Mouse (Mus musculus) left cerebral cortex, adult 11 months (tissue): Measurements from ENCODE around the gene Dgke.

Source experiments
- DNase-seq: peaks from one replicate; pipeline ENCODE4 v3.0.0; 2022; ENCODE audit warnings: low spot score

Gene Dgke

GRCm38 (mm10) chr11:89038496-89038895 is 28.2 kb downstream of the Dgke start:
- DNase-seq = no peak

- no peak for DNase-seq
These were observed 31.1 kb downstream of the Dgke start for GRCm38 (mm10) chr11:89035552-89035951.

DNA sequence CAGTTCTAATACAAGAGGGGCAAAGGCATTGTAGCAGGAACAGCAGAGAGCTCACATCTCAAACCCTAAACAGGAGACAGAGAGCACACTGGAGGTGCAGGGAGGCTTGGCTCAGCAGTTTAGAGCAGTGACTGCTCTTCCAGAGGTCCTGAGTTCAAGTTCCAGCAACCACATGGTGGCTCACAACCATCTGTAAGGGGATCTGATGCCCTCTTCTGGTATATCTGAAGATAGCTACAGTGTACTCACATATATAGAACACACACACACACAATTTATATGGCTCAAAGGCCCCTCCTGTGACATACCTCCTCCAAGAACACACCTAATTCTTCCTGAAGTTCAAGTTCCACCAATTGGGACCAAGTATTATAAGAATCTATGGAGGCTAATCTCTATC is 32.1 kb downstream of the Dgke start:
- DNase-seq = no peak

DNA sequence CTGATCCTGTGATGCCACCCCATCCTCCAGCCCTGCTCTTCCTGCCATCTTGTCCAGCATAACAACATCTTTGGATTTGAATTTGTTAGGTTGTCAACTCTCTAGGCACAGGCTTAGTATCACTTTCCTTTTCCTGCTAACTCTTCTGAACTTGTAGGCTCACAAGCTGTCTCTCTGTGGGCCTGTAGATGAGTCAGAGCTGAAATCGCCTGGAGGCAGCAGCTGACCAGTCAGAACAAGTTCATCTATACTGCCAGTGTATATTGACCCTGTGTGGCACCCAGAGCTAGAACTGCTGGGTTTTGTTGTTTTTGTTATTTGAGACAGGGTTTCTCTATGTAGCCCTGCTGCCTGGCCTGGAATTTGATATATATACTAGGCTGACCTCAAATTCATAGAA is 35.5 kb downstream of the Dgke start:
- no peak for DNase-seq

DNA sequence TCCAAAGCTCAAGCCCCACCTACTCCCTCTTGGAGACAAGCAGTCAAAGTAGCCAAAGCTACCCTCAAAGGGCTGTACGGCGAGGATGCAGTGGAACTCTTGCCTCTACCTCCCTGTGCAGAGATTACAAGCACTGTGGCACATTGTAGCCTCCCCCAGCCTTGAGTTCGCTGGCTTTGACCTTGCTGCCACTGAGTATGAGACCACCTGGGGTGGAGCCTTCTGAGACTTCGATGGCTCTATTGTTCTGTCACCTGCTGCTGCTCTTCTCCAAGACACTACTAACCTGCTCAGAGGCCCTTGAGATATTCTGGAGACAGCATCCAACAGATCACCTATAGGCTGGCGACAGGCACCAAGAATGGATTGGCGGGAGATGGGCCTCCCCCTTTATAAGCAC is 36.1 kb downstream of the Dgke start:
- no peak for DNase-seq

DNA sequence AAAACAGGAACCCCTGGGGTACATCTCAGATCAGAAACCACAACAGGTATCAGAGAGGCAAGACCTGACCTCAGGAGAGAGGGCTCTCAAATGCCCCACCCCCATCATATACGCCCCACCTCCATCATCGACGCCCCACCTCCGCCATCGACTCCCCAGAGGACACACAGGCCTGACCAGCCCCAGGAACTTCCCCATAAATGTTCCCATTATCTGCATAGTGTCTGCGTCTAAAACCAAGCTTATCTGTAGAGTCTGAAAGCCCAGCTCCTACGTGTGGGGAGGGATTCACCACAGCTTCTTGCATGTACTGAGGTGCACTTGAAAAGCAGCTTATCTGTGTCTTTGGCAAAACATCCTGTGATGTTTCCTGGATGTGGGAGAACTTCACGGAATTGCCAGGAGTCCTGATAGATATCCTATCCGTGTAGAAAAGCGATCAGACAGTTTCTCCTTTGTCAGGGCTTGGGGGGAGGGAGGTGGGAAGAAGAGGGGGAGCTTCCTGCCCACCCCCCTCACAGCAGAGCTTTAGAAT is 37.7 kb downstream of the Dgke start:
- no peak for DNase-seq

DNA sequence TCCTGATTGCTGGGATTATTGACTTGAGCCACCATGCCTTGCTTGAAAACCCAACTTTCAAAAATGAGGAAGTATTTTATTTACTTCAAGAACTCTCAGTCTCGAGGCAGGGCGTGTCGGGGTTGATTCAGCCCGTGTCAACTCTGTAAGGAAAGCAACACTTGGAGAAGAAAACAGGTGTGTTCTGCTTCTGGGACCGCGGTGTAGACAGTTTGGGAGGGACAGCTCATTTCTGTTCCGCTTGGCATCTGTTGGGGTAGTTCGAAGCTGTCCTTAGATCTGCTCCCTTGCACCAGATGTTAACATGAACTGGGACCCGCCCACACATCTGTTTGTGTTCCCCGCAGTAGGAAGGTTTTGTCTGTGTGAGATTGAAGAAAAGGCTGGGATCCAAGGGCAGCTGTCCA is 38.7 kb downstream of the Dgke start:
- no peak for DNase-seq

DNA sequence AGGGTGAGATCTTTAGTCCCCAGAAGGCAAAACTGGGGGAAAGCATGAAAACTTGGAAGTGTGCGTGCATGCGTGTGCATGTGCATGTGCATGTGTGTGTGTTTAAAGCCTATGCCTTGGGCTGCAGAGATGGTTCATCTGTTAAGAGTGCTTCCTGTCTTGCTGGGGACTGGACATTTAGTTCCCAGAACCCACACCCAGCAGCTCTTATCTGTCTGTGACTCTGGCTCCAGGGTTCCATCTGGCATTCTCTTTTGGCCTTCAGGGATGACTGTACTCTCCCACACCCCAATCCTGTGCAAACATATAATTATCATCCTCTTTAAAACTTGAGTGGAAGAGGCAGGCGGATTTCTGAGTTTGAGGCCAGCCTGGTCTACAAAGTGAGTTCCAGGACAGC is 40.5 kb downstream of the Dgke start:
- no peak for DNase-seq

DNA sequence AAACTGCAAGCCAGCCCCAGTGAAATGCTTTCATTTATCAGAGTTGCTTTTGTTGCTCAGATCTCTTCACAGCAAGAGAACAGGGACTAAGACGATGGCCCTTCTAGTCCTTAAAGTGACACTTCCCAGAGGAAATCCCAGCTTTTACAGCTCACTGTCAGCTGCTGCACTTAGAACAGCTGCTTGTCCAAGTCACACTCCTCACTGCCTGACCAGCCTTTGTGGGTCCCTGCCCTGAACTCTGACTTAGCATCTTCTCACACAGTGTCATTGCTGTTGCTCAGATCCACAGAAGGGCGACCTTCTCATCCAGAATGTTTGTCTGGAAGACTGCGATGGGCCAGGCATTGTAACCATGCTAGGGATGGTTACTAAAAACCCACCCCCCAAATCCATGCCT is 41.0 kb downstream of the Dgke start:
- DNase-seq = no peak

GRCm38 (mm10) chr11:89024181-89024881 is 42.3 kb downstream of the Dgke start:
- no peak for DNase-seq

DNA sequence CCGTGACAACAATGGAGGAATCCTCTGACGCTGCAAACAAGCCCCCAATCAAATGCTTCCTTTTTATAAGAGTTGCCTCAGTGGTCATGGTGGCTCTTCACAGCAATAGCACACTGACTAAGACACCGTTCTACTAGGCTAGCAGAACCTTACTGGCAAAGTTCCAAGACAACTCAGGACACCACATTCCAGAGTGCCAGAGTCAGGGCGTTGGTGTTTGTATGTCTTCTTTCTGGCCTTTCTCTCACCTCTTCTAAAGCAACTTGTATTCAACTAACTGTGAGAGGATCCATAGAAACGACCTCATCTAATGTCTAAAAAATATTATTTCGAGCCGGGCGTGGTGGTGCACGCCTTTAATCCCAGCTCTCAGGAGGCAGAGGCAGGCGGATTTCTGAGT is 43.2 kb downstream of the Dgke start:
- no peak for DNase-seq

DNA sequence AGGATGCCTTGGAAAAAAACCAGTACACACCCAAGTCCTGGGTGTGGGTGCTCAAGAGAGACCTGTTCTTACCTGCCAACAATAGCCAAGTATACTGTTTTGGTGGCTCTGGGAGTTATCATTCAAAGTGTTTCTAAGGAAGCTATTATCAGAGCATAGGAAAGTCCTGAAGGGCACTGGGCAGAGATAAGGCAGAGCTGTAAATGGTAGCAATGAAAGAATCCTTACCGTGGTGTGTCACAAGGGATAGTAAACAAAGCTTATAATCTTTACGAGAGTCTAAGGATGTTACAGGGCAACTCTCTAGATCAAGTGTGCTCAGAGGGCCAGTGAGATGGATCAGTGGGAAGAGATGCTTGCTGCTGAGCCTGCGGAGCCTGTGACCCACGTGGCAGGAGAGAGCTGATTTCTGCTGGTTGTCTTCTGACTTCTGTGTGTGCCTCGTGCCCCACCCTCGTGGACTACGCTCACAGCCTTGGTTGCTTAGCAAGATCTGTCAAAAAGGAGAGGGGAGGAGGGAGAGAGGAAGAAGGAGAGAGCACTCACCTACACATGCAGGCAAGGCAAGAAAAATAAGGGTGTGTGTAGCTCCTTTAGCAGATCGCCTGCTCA is 44.4 kb downstream of the Dgke start:
- no peak for DNase-seq

DNA sequence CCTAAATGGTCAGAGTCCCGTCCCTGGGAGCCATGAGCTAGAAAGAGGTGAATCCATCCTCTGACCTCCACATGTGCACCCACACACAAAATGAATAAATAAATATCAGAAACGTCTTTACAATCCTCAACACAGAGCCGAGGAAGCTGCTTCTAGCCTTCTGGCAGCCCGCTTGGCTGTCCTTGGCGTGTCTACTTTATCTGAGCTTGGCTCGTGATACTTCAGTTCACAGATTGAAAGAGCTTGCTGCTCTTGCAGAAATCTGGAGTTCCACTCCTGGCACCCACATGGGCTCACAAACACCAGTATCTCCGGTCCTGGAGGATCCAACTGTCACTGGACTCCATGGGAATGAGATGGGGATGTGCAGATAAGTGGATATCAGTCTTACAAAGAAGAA is 45.0 kb downstream of the Dgke start:
- no peak for DNase-seq

DNA sequence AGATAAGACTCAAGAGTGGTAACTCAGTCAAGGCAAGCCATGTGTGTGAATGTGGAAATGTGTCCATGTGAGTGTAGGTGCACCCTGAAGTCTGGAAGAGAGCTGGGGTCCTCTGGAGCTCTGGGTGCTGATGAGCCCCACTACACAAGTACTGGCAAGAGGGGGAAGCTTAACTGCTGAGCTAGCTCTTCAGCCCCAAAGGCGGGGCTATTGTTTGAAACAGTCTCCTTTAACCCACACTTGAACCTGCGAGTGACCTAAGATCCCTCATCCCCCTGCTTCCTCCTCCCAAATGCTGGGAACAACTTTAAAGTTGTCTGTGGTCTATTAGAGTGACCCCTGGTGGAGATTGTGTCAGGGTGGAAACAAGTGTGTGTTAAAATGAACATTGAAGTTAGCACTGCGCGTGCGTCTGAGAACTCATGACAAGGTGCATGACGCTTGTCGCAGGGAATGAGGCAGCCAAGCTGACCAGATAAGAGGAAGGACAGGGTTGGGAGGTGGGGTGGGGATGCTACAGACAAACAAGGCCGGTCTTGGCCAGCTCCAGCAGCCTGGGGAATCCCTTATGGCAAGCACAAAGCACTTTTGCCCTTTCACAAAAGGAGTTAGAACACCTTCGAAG is 45.9 kb downstream of the Dgke start:
- no peak for DNase-seq

DNA sequence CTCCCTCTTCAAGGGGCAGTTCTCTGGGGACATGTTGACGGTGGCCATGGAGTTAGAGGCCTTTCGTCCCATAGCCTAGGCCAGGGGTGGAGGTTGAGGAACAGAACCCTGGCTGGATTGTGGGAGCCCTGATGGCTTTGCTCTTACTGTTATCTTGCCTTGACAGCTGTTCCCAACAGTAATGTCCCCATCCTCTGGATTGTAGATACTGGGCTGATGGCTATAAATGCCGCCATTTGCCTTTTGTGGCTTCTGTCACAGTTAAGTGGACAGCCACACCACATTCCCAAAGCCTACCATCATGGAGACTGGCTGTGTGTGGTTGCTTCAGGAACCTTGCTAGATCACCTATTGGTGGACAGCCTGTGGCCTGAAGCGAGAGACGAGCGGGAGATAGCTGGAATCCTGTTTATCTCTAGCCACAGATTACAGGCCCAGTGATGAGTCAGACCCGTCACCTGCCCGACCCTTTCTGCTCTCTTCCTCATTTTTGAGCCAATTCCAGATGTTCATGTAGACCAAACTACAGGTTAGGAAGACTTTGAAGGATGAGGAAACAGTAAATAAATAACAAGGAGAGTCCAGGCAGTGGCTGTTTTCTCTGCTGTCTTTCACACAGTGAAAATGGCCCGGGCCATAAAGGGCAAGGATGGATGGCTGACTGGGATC is 49.0 kb downstream of the Dgke start:
- DNase-seq = no peak

DNA sequence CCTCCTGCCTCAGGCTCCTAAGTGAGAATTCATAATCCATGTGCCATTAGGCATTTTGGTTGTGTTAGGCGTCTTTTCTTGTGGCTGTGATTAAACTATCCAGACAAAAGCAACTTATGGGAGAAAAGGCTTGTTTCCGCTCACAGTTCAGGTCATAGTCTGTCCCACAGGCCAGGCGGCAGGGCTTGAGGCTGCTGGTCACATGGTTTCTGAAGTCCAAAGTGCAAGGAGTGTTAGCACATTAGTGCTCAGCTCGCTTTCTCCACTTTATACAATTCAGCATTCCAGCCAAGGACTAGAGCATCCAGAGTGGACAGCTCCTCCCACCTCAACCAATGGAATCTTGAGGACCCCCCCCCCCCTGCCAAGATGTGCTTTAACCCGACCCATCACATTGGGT is 54.4 kb downstream of the Dgke start:
- no peak for DNase-seq

DNA sequence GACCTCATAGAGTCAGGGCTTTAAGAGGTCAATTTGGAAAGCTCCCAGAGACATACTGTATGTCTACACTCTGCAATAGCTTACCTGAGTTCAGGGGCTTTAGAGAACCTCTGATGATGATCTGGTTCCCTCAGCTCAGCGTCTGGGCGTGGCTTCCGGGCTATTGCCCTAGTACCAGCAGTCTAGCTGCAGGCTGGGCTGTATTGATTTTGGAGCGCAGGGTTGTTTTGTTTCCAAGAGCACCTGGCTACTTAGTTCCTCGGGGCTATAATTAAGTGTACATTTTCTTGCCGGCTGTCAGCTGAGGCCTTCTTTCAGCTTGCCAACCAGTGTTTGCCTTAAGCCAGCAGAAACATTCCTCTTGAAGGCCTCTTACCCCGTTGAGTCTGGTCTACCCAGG is 57.2 kb downstream of the Dgke start:
- DNase-seq = no peak

GRCm38 (mm10) chr11:89009066-89009465 is 57.6 kb downstream of the Dgke start:
- DNase-seq = no peak

GRCm38 (mm10) chr11:89007582-89007981 is 59.1 kb downstream of the Dgke start:
- DNase-seq = no peak

DNA sequence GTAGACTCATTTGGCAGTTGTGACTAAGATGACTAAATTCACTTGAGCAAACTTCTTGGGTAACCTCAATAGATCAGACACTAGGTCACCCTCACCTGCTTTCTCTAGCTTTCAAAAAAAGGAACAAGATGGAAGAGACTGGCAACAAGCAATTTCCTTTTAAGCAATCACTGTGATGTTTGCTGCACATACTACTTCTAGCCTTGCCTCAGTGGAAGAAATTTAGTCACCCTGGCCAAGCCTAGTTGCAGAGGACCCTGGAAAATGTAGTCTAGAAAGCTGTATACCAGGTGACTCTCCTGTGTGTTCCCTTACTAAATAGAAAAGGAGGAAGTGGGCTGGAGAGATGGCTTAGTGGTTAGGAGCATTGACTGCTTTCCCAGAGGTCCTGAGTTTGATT is 60.2 kb downstream of the Dgke start:
- DNase-seq = no peak

- no peak for DNase-seq
These were observed 61.2 kb downstream of the Dgke start for GRCm38 (mm10) chr11:89005473-89005872.

GRCm38 (mm10) chr11:89003726-89004125 is 62.9 kb downstream of the Dgke start:
- DNase-seq = no peak

DNA sequence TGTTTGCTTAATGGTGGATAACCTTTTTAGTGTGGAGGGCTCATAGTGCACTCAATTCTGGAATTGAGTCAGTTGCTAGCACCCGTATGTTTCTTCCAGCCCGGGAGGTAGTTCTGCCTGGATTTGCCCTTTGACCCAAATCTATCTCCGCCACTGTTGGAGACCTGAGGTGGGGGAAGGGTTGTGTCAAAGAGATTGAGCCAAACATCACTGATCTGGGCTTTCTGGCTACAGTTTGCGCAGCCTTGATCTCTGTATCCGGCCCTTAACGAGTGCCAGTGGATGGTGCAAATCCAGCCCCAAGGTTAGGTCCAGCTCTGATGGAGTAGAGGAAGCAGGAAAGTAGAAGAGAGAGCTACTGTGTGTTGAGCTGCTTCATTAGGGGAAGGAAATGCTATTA is 63.6 kb downstream of the Dgke start:
- no peak for DNase-seq
